Mouse (Mus musculus): ENCODE measurements around the gene Dnaja4.

DNA sequence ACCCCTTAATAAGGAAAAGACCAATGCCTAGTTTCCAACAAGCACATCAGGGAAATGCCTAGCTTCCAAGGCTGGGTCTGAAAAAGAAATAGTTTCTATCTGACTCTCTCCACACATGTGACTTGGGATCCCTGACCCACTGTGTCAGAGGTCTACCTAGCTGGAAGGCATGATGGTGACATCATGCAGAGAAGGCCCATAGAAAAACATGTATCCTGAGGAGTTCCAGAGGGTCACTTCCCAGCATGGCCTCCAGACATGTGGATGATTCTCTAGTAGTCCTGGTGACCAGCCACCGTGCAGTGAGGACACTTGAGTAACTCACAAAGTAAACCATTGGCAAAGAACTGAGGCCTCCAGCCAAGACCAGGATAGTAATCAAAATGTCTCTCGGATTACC lies 42.8 kb upstream of the Dnaja4 start:
- TF ChIP-seq POLR2A (IDR thresholded peaks at IDR 0.05; ENCODE audit: borderline replicate concordance, extremely low read depth, low read depth, low read length) (no peak), CTCF (IDR thresholded peaks at IDR 0.05; ENCODE audit: insufficient read depth, low read length) (no peak)
